8 mouse cellular contexts compared by ENCODE assay signal in the genomic region with DNA sequence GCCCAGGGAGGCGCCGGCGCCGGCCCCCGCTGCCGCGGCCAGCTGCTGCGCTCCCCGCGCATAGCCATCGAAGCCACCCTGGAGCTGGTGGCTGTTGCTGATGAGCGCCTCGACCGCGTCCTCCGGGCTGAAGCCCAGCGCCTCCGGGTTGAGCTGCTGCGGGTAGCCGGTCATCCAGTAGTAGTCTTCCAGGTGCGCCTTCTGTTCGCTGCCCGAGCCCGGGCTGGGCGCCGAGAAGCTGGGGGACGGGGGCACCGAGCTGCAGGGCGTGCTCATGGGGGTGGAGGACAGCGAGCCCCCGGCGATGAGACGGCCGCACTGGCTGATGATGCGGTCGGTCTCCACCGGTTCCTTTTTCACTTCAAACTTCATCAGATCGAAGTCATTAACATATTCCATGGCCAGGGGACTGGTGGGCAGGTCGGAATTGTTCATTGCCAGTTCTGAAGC. TPM values are rescaled to one million over a fixed set of nuclear protein-coding genes. Genes with fewer than 3 reads are reported as not detected.
DNase-seq lines count a peak whose midpoint lies in the region; ATAC-seq and TF ChIP-seq lines count a peak whose summit lies in the region.

No protein-coding gene starts in this region.

- peak; percentile 15 for ATAC-seq in forebrain, embryonic 16.5 days
- ATAC-seq in hindbrain, embryonic 15.5 days (ENCODE audit: low FRiP score, low read depth): no peak
- peak; percentile 6 for ATAC-seq in lung, embryonic 14.5 days (ENCODE audit: insufficient read depth)

- H3K4me1 ChIP-seq in brown adipose tissue, adult 24 weeks (ENCODE audit: control insufficient read depth, insufficient read depth, insufficient read length, low read length): no peaks in the 10 kb centered on the region
- H3K4me1 ChIP-seq in forebrain, embryonic 16.5 days (replicated peaks; ENCODE audit: control insufficient read depth, insufficient read depth, low read length): peaks cover 34% of the 10 kb centered on the region
- H3K4me1 ChIP-seq in hindbrain, embryonic 15.5 days (replicated peaks): peaks cover 34% of the 10 kb centered on the region
- H3K4me1 ChIP-seq in lung, embryonic 14.5 days (ENCODE audit: insufficient read depth): peaks cover 10% of the 10 kb centered on the region

- no peaks in the 10 kb centered on the region for H3K36me3 ChIP-seq in forebrain, embryonic 16.5 days (ENCODE audit: control insufficient read depth, insufficient read depth)
- H3K36me3 ChIP-seq in hindbrain, embryonic 15.5 days: no peaks in the 10 kb centered on the region
- H3K36me3 ChIP-seq in lung, embryonic 14.5 days (ENCODE audit: insufficient read depth): 0 out of 2 replicates have a peak, but pooled peaks cover 6% of the 10 kb centered on the region

- no peak for TF ChIP-seq CTCF in lung, embryonic 14.5 days (IDR thresholded peaks at IDR 0.05; ENCODE audit: low read depth)

- H3K27me3 ChIP-seq in forebrain, embryonic 16.5 days (replicated peaks; ENCODE audit: control insufficient read depth, insufficient read depth, low read length): peaks cover 22% of the 10 kb centered on the region
- peaks cover 18% of the 10 kb centered on the region for H3K27me3 ChIP-seq in hindbrain, embryonic 15.5 days
- H3K27me3 ChIP-seq in lung, embryonic 14.5 days (ENCODE audit: insufficient read depth, low read length): no peaks in the 10 kb centered on the region

- under 1% methylated on average over 34 of the region's 39 CpGs for WGBS in forebrain, embryonic 16.5 days
- WGBS in hindbrain, embryonic 15.5 days: under 1% methylated on average over 38 of the region's 39 CpGs
- WGBS in lung, embryonic 14.5 days: 1% methylated on average over 27 of the region's 39 CpGs

- no peaks in the 10 kb centered on the region for H3K9me3 ChIP-seq in forebrain, embryonic 16.5 days (ENCODE audit: control insufficient read depth, low read length)
- H3K9me3 ChIP-seq in hindbrain, embryonic 15.5 days: no peaks in the 10 kb centered on the region
- no peaks in the 10 kb centered on the region for H3K9me3 ChIP-seq in lung, embryonic 14.5 days (ENCODE audit: low read depth, low read length)

- peak overlapping the region; percentile 61 for H3K9ac ChIP-seq in forebrain, embryonic 16.5 days (replicated peaks; ENCODE audit: low read depth, low read length)
- peak overlapping the region; percentile 68 for H3K9ac ChIP-seq in hindbrain, embryonic 15.5 days
- H3K9ac ChIP-seq in lung, embryonic 14.5 days: peak overlapping the region; percentile 85

- peak overlapping the region; percentile 75 for H3K4me3 ChIP-seq in brown adipose tissue, adult 24 weeks (ENCODE audit: insufficient read depth, low read depth, low read length)
- peak overlapping the region; percentile 57 for H3K4me3 ChIP-seq in forebrain, embryonic 16.5 days (replicated peaks; ENCODE audit: low read length)
- peak overlapping the region; percentile 66 for H3K4me3 ChIP-seq in hindbrain, embryonic 15.5 days
- H3K4me3 ChIP-seq in lung, embryonic 14.5 days (ENCODE audit: low read depth, low read length): peak overlapping the region; percentile 77

- peak overlapping the region; percentile 83 for H3K4me2 ChIP-seq in forebrain, embryonic 16.5 days (ENCODE audit: low read length)
- peak overlapping the region; percentile 90 for H3K4me2 ChIP-seq in hindbrain, embryonic 15.5 days
- peak overlapping the region; percentile 88 for H3K4me2 ChIP-seq in lung, embryonic 14.5 days

- H3K27ac ChIP-seq in brown adipose tissue, adult 24 weeks (replicated peaks; ENCODE audit: low read depth, low read length): peak overlapping the region; percentile 70
- H3K27ac ChIP-seq in forebrain, embryonic 16.5 days (ENCODE audit: low read length): peak overlapping the region; percentile 81
- H3K27ac ChIP-seq in hindbrain, embryonic 15.5 days (replicated peaks): peak overlapping the region; percentile 89
- peak overlapping the region; percentile 86 for H3K27ac ChIP-seq in lung, embryonic 14.5 days (ENCODE audit: low read depth)

- peak; percentile 15 to 17 for DNase-seq in layer of hippocampus, postnatal 25 days (ENCODE audit: extremely low spot score in 1 of 2, low spot score in 1 of 2)
- no peak for DNase-seq in layer of hippocampus, adult 9-11 months
- DNase-seq in lung, embryonic 14.5 days: peak; percentile 47
- DNase-seq in right cerebral cortex, postnatal 14 days: peak; percentile 25
- DNase-seq in c-Kit-positive CD71-positive TER-119-positive erythroid progenitor cells, embryonic 14.5 days (ENCODE audit: low spot score): no peak

RNA-seq across cellular contexts. Expression of gene Maf, which starts 1.2 kb away (rescaled TPM):
- 10 to 100 TPM; 19.2 to 19.6 TPM for total RNA-seq in layer of hippocampus, postnatal 25 days (2021)
- polyA plus RNA-seq in brown adipose tissue, adult 24 weeks (2012; ENCODE audit: insufficient read depth, insufficient read length, missing spikeins): 8.0 and 11.3 TPM in 2 replicates
- 4.3 and 6.4 TPM in 2 replicates for polyA plus RNA-seq in forebrain, embryonic 16.5 days (2015; fragmentation: Nextera tagmentation; extraction: Ambion mirVana)
- polyA plus RNA-seq in hindbrain, embryonic 15.5 days (2015; fragmentation: Nextera tagmentation; extraction: Ambion mirVana): 10.4 and 10.6 TPM in 2 replicates
- polyA plus RNA-seq in lung, embryonic 14.5 days (2014; fragmentation: Nextera tagmentation; extraction: Ambion mirVana): 12.6 and 14.1 TPM in 2 replicates

Comparison
In these comparisons a context has a peak if more than half of its experiments do, and no peak if none do; other contexts are left out.
1. DNase-seq: peak in layer of hippocampus, postnatal 25 days (2 of 2), lung, embryonic 14.5 days (single experiment) and right cerebral cortex, postnatal 14 days (single experiment); none in layer of hippocampus, adult 9-11 months (single experiment) and c-Kit-positive CD71-positive TER-119-positive erythroid progenitor cells, embryonic 14.5 days (single experiment).
2. Peak in every context shown above with its lines, with median percentiles within 50 percentile points of each other: H3K27ac ChIP-seq, H3K4me3 ChIP-seq, H3K4me2 ChIP-seq and H3K9ac ChIP-seq.